Mouse (Mus musculus): ENCODE results near the gene Myo1b.

DNA sequence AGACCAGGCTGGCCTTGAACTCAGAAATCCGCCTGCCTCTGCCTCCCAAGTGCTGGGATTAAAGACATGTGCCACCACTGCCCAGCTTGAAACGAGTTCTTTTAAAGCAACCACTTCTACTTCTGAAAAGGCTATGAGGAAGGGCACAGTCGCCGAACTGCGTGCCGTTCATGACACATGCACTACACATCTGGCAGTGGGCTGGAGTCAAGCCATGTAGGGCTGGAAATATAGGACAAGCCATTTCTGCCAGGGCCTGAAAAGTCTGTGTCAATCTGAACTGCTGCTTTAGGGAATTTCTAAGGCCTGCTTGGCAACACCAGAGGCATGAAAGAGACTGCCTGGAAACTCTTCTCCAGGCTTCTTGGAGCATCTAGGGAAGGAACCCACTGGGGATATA, 162.2 kb downstream of the Myo1b start:
- no peak for TF ChIP-seq CTCF (IDR thresholded peaks at IDR 0.05; ENCODE audit: low read depth)
- TF ChIP-seq EP300 (optimal IDR thresholded peaks at IDR 0.05): no peak
